Mouse (Mus musculus) ZHBTc4 (cell line): Measurements from ENCODE around the gene Adcy1.
A peak's percentile ranks its signal among the peaks of the same experiment; 100 is the strongest.

Experiments used
- DNase-seq: peaks from one replicate; pipeline ENCODE4 v3.0.0-alpha.2; 2011; ENCODE audit warnings: low read depth, low spot score

The Adcy1 gene

DNA sequence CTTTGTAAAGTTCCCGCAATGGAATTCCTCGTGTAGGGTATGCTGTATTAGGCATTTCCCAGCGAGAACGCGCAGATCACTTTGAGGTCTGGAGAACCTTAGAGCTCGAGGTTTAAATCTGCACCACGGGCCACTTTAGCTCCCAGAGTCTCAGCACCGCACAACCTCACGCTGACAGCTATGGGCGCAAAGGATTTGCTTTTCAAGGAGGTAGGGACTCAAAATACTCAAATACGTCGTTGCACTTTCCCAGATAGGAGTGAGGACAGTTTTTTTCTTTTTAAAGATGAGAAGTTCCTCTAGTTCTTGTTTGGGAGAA lies 151.0 kb downstream of the Adcy1 start:
- DNase-seq: no peak

- peak; percentile 77 for DNase-seq
Observed at GRCm38 (mm10) chr11:7214761-7215160, 151.5 kb downstream of the Adcy1 start.

GRCm38 (mm10) chr11:7215703-7216102 lies 152.4 kb downstream of the Adcy1 start:
- DNase-seq: peak; percentile 71

DNA sequence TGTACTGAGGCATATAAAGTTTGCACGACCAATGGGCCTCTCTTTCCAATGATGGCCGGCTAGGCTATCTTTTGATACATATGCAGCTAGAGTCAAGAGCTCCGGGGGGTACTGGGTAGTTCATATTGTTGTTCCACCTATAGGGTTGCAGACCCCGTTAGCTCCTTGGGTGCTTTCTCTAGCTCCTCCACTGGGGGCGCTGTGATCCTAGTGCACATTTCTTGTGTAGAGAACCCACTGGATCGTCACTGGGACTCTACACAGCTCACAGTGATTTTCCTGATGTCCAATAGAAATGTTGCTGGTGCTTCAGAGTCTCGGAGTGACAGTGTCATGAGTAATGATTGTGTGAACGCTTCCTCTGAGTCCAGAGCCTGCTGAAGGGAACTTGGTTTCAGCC lies 158.5 kb downstream of the Adcy1 start:
- DNase-seq: peak; percentile 63

- DNase-seq: no peak
Observed at GRCm38 (mm10) chr11:7226200-7226599, 162.9 kb downstream of the Adcy1 start.

- DNase-seq: no peak
Observed at GRCm38 (mm10) chr11:7226810-7227550, 163.7 kb downstream of the Adcy1 start.

DNA sequence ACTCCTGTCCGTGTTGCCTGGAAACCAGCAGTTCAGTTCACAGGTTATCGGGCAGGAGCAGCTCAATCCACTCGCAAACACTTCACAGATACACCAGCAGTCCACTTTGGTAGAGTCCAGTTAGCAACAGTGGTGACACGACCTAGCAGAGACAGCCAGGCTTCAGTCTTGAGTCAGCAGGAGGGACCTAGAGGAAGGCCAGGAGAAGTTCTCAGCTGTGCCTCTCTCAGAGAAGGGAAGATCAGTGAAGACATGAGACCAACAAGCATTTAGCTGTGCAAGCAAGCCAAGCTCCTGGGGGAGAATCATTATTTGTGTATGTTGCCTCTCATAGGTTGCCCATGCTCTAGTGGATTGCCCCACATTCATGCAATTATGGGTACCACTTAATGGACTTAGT lies 164.8 kb downstream of the Adcy1 start:
- no peak for DNase-seq
